Mouse (Mus musculus) spleen, postnatal 4 days (tissue): Measurements from ENCODE around the gene Tmem40.

Source experiments
- DNase-seq, 2 experiments: peaks; one replicate each; pipeline ENCODE4 v3.0.0; 2022; ENCODE audit warnings: low spot score in 2 of 2

Tmem40 gene

GRCm38 (mm10) chr6:115770059-115770670, 8.0 kb upstream of the Tmem40 start:
- DNase-seq, result no peak

- DNase-seq, result no peak
Measured at GRCm38 (mm10) chr6:115768207-115768606, 6.0 kb upstream of the Tmem40 start.

- DNase-seq, result no peak
Measured at GRCm38 (mm10) chr6:115767357-115767756, 5.1 kb upstream of the Tmem40 start.

GRCm38 (mm10) chr6:115764179-115764578, 2.0 kb upstream of the Tmem40 start:
- peak; percentile 40 to 63 for DNase-seq

GRCm38 (mm10) chr6:115760982-115761381, 1.2 kb downstream of the Tmem40 start:
- DNase-seq, result peak in 1 of 2 experiments; percentile 58

- DNase-seq, result peak in 1 of 2 experiments; percentile 57
Measured at GRCm38 (mm10) chr6:115760137-115760536, 2.1 kb downstream of the Tmem40 start.

- DNase-seq, result peak in 1 of 2 experiments; percentile 28
Measured at GRCm38 (mm10) chr6:115759461-115759860, 2.7 kb downstream of the Tmem40 start.

GRCm38 (mm10) chr6:115758981-115759435, 3.2 kb downstream of the Tmem40 start:
- peak; percentile 72 to 85 for DNase-seq

- peak in 1 of 2 experiments; percentile 19 for DNase-seq
Measured at GRCm38 (mm10) chr6:115755536-115755935, 6.7 kb downstream of the Tmem40 start.

- DNase-seq, result no peak
Measured at GRCm38 (mm10) chr6:115746326-115746725, 15.9 kb downstream of the Tmem40 start.

- peak; percentile 64 to 76 for DNase-seq
Measured at GRCm38 (mm10) chr6:115743569-115743968, 18.6 kb downstream of the Tmem40 start.

GRCm38 (mm10) chr6:115739056-115739455, 23.2 kb downstream of the Tmem40 start:
- no peak for DNase-seq

- DNase-seq, result peak; percentile 37 to 73
Measured at GRCm38 (mm10) chr6:115734909-115735308, 27.3 kb downstream of the Tmem40 start.

- no peak for DNase-seq
Measured at GRCm38 (mm10) chr6:115732341-115732928, 29.8 kb downstream of the Tmem40 start.

GRCm38 (mm10) chr6:115730560-115731342, 31.5 kb downstream of the Tmem40 start:
- no peak for DNase-seq

GRCm38 (mm10) chr6:115727570-115727969, 34.6 kb downstream of the Tmem40 start:
- DNase-seq, result no peak

GRCm38 (mm10) chr6:115727108-115727507, 35.1 kb downstream of the Tmem40 start:
- peak; percentile 55 to 83 for DNase-seq

GRCm38 (mm10) chr6:115722246-115722645, 40.0 kb downstream of the Tmem40 start:
- DNase-seq, result no peak

GRCm38 (mm10) chr6:115717715-115718558, 44.3 kb downstream of the Tmem40 start:
- DNase-seq, result peak; percentile 37 to 65

- no peak for DNase-seq
Measured at GRCm38 (mm10) chr6:115717101-115717652, 45.0 kb downstream of the Tmem40 start.

GRCm38 (mm10) chr6:115711261-115711660, 50.9 kb downstream of the Tmem40 start:
- no peak for DNase-seq
